Mouse (Mus musculus): ENCODE measurements at regions not wholly inside any gene's neighbourhood (a gene's known extent, or its start where the extent isn't known, plus 50 kb on each side); places are given as distances from the start of the nearest gene placed in this dataset.

- TF ChIP-seq CTCF (IDR thresholded peaks at IDR 0.05) (no peak), EP300 (IDR thresholded peaks at IDR 0.05) (no peak)
Observed at GRCm38 (mm10) chr3:17667016-17667415, 281.2 kb upstream of the Cypt12 start.
